Mouse (Mus musculus) testis, adult 2 months (tissue): ENCODE measurements around the gene Bri3bp.
"Not testable (repeated sequence)": the region's sequence is repeated elsewhere in the genome, so short reads cannot be mapped to it uniquely, and the experiment has no call there.

ENCODE experiments used
- CTCF ChIP-seq: fragments of 200-500 bp; IDR thresholded peaks from 2 replicates; pipeline ENCODE4 v1.5.1; 2012; ENCODE audit warnings: low read depth, mild to moderate bottlenecking, inconsistent platforms, low read length, moderate library complexity; ENCODE audit not compliant: control insufficient read depth, insufficient read depth, insufficient replicate concordance
- POLR2A ChIP-seq: fragments of 200-500 bp; IDR thresholded peaks from 2 replicates; pipeline ENCODE4 v1.6.1; 2012; ENCODE audit warnings: low read depth, mild to moderate bottlenecking, inconsistent platforms, low read length, moderate library complexity; ENCODE audit not compliant: control insufficient read depth

DNA sequence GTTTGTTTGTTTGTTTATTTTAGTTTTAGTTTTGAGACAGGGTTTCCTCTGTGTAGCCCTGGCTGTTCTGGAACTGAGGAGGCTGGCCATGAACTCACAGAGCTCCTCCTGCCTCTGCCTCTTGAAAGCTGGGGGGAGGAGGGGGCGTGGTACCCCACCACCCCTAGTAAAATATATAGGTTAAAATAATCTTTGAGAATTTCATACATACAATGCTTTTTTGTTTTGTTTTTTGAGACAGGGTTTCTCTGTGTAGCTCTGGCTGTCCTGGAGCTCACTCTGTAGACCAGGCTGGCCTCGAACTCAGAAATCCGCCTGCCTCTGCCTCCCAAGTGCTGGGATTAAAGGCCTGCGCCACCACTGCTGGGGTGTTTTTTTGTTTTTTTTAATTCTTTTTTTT, 49.2 kb upstream of the Bri3bp start:
- TF ChIP-seq CTCF, POLR2A: not testable (repeated sequence)
